Mouse (Mus musculus) liver, embryonic 12.5 days (tissue): ENCODE data around the gene Fstl1. TPM values are rescaled to one million over a fixed set of nuclear protein-coding genes. Genes with fewer than 3 reads are reported as not detected.

ENCODE experiments used
- ATAC-seq: fragments of 200-750 bp; cut with Nextera tagmentation; 2 replicates; pipeline ENCODE4 v1.8.0; 2017; ENCODE audit warnings: moderate number of reproducible peaks, mild to moderate bottlenecking, moderate library complexity
- H3K27ac ChIP-seq: fragments of 300-500 bp; sonication (generic); 2 replicates; pipeline ENCODE4 v1.5.1; 2016; ENCODE audit warnings: mild to moderate bottlenecking
- H3K27me3 ChIP-seq: fragments of 300-500 bp; sonication (generic); replicated peaks from 2 replicates; pipeline ENCODE4 v1.6.1; 2016; ENCODE audit warnings: mild to moderate bottlenecking, moderate library complexity
- H3K36me3 ChIP-seq: fragments of 300-500 bp; sonication (generic); 2 replicates; pipeline ENCODE4 v1.6.1; 2016; ENCODE audit warnings: mild to moderate bottlenecking, moderate library complexity
- H3K4me1 ChIP-seq: fragments of 300-500 bp; sonication (generic); 2 replicates; pipeline ENCODE4 v1.6.1; 2016
- H3K4me2 ChIP-seq: fragments of 300-500 bp; sonication (generic); 2 replicates; pipeline ENCODE4 v1.6.1; 2016; ENCODE audit warnings: mild to moderate bottlenecking, moderate library complexity
- H3K4me3 ChIP-seq: fragments of 300-500 bp; sonication (generic); 2 replicates; pipeline ENCODE4 v1.5.1; 2016; ENCODE audit warnings: mild to moderate bottlenecking, moderate library complexity
- H3K9ac ChIP-seq: fragments of 300-500 bp; sonication (generic); 2 replicates; pipeline ENCODE4 v1.6.1; 2016; ENCODE audit warnings: mild to moderate bottlenecking, moderate library complexity
- H3K9me3 ChIP-seq: fragments of 300-500 bp; sonication (generic); replicated peaks from 2 replicates; pipeline ENCODE4 v1.6.1; 2016; ENCODE audit warnings: mild to moderate bottlenecking, moderate library complexity
- WGBS: fragments of 180-500 bp; shearing (Covaris S2); methylation state at CpG from one replicate; pipeline ENCODE4 v1.1.7; 2016; ENCODE audit not compliant: insufficient replicate concordance; 5-methylcytosine and 5-hydroxymethylcytosine counted together
- polyA plus RNA-seq: library from polyadenylated mRNA; unstranded; fragments of >200 nt; fragmentation: Nextera tagmentation; extraction: Ambion mirVana; gene quantifications from 2 replicates; pipeline ENCODE4 v1.2.1, GENCODE M21; 2016

Gene Fstl1
- polyA plus RNA-seq = 44.7 and 54.2 TPM in 2 replicates

- no peaks in the 10 kb centered on the region for H3K36me3 ChIP-seq
- H3K9ac ChIP-seq = peak within 1 kb of the TSS; percentile 44; the same call in 1 of the 2 replicates
- peaks cover 32% of the 10 kb centered on the region for H3K27me3 ChIP-seq
- under 1% methylated on average over 51 of the region's 52 CpGs for WGBS
- H3K9me3 ChIP-seq = no peaks in the 10 kb centered on the region
- H3K4me1 ChIP-seq = peaks cover 16% of the 10 kb centered on the region; the same call in 1 of the 2 replicates
- H3K4me3 ChIP-seq = peak within 1 kb of the TSS; percentile 59
- 0 out of 2 replicates have a peak within 1 kb of the TSS, but pooled peaks have one; percentile 17 for H3K27ac ChIP-seq
- peak; percentile 37; the same call in 1 of the 2 replicates for ATAC-seq
- peak within 1 kb of the TSS; percentile 74 for H3K4me2 ChIP-seq
Measured at GRCm38 (mm10) chr16:37776860-37777651, at the start of gene Fstl1. Gene Fstl1 (plus strand): TSS chr16:37776873.

GRCm38 (mm10) chr16:37728674-37729073 lies 48.0 kb upstream of the Fstl1 start:
- H3K4me1 ChIP-seq = no peaks in the 10 kb centered on the region
- no peak overlapping the region for H3K4me3 ChIP-seq
- H3K4me2 ChIP-seq = no peak overlapping the region
- ATAC-seq = no peak
- H3K36me3 ChIP-seq = no peaks in the 10 kb centered on the region
- 73% methylated on average over 1 of the region's 1 CpGs for whole genome bisulfite sequencing
- no peaks in the 10 kb centered on the region for H3K9me3 ChIP-seq
- H3K27ac ChIP-seq = no peak overlapping the region
- no peaks in the 10 kb centered on the region; the same call in 1 of the 2 replicates for H3K27me3 ChIP-seq
- no peak overlapping the region for H3K9ac ChIP-seq

GRCm38 (mm10) chr16:37729381-37730150 lies 47.1 kb upstream of the Fstl1 start:
- ATAC-seq = no peak
- no peak overlapping the region for H3K27ac ChIP-seq
- H3K9me3 ChIP-seq = no peaks in the 10 kb centered on the region

GRCm38 (mm10) chr16:37730293-37730835 lies 46.3 kb upstream of the Fstl1 start:
- Histone ChIP-seq H3K4me2 (no peak overlapping the region), H3K36me3 (no peaks in the 10 kb centered on the region), H3K4me3 (no peak overlapping the region), H3K4me1 (no peaks in the 10 kb centered on the region), H3K27ac (no peak overlapping the region), H3K27me3 (no peaks in the 10 kb centered on the region; the same call in 1 of the 2 replicates), H3K9ac (no peak overlapping the region), H3K9me3 (no peaks in the 10 kb centered on the region)
- WGBS = 71% methylated on average over 8 of the region's 8 CpGs
- no peak for ATAC-seq

More at GRCm38 (mm10) chr16:37729381-37730150, 47.1 kb upstream of the Fstl1 start:
- no peak overlapping the region for H3K4me2 ChIP-seq
- no peak overlapping the region for H3K9ac ChIP-seq
- no peaks in the 10 kb centered on the region for H3K36me3 ChIP-seq
- H3K4me3 ChIP-seq = no peak overlapping the region
- no peaks in the 10 kb centered on the region; the same call in 1 of the 2 replicates for H3K27me3 ChIP-seq
- H3K4me1 ChIP-seq = no peaks in the 10 kb centered on the region
- WGBS = 65% methylated on average over 9 of the region's 9 CpGs

- H3K4me1 ChIP-seq = no peaks in the 10 kb centered on the region
- H3K9me3 ChIP-seq = no peaks in the 10 kb centered on the region
- no peak for ATAC-seq
- no peaks in the 10 kb centered on the region; the same call in 1 of the 2 replicates for H3K27me3 ChIP-seq
- H3K27ac ChIP-seq = no peak overlapping the region
- no peak overlapping the region for H3K4me2 ChIP-seq
- H3K9ac ChIP-seq = no peak overlapping the region
- H3K4me3 ChIP-seq = no peak overlapping the region
- no peaks in the 10 kb centered on the region for H3K36me3 ChIP-seq
- 17% methylated on average over 4 of the region's 4 CpGs for WGBS
Measured at GRCm38 (mm10) chr16:37731431-37731830, 45.2 kb upstream of the Fstl1 start.

GRCm38 (mm10) chr16:37732023-37732761 lies 44.5 kb upstream of the Fstl1 start:
- H3K9me3 ChIP-seq = no peaks in the 10 kb centered on the region

GRCm38 (mm10) chr16:37740076-37740475 lies 36.6 kb upstream of the Fstl1 start:
- ATAC-seq = no peak
- Histone ChIP-seq H3K27ac (no peak overlapping the region), H3K4me3 (no peak overlapping the region), H3K4me1 (no peaks in the 10 kb centered on the region), H3K36me3 (no peaks in the 10 kb centered on the region), H3K27me3 (no peaks in the 10 kb centered on the region), H3K9ac (no peak overlapping the region), H3K4me2 (no peak overlapping the region), H3K9me3 (no peaks in the 10 kb centered on the region)
- WGBS = 68% methylated on average over 2 of the region's 2 CpGs

More at GRCm38 (mm10) chr16:37732023-37732761, 44.5 kb upstream of the Fstl1 start:
- H3K27me3 ChIP-seq = no peaks in the 10 kb centered on the region; the same call in 1 of the 2 replicates
- H3K27ac ChIP-seq = no peak overlapping the region
- no peak overlapping the region for H3K9ac ChIP-seq
- H3K36me3 ChIP-seq = no peaks in the 10 kb centered on the region
- H3K4me1 ChIP-seq = no peaks in the 10 kb centered on the region
- WGBS = 53% methylated on average over 7 of the region's 7 CpGs
- H3K4me3 ChIP-seq = no peak overlapping the region
- no peak for ATAC-seq
- H3K4me2 ChIP-seq = no peak overlapping the region

GRCm38 (mm10) chr16:37742266-37742665 lies 34.4 kb upstream of the Fstl1 start:
- no peaks in the 10 kb centered on the region for H3K27me3 ChIP-seq
- no peaks in the 10 kb centered on the region for H3K9me3 ChIP-seq
- no peak for ATAC-seq
- H3K4me3 ChIP-seq = no peak overlapping the region
- no peak overlapping the region for H3K27ac ChIP-seq
- H3K9ac ChIP-seq = no peak overlapping the region
- H3K4me2 ChIP-seq = no peak overlapping the region
- no peaks in the 10 kb centered on the region for H3K36me3 ChIP-seq
- 37% methylated on average over 4 of the region's 4 CpGs for WGBS
- H3K4me1 ChIP-seq = no peaks in the 10 kb centered on the region

GRCm38 (mm10) chr16:37752876-37753275 lies 23.8 kb upstream of the Fstl1 start:
- Histone ChIP-seq H3K27ac (no peak overlapping the region), H3K9ac (no peak overlapping the region), H3K4me2 (no peak overlapping the region), H3K4me1 (peaks cover 18% of the 10 kb centered on the region), H3K36me3 (no peaks in the 10 kb centered on the region), H3K27me3 (no peaks in the 10 kb centered on the region), H3K9me3 (no peaks in the 10 kb centered on the region), H3K4me3 (no peak overlapping the region)
- ATAC-seq = no peak
- 26% methylated on average over 2 of the region's 2 CpGs for WGBS

GRCm38 (mm10) chr16:37753809-37754208 lies 22.9 kb upstream of the Fstl1 start:
- no peak overlapping the region; the same call in 1 of the 2 replicates for H3K4me2 ChIP-seq
- H3K27ac ChIP-seq = no peak overlapping the region
- no peak overlapping the region for H3K4me3 ChIP-seq
- H3K27me3 ChIP-seq = no peaks in the 10 kb centered on the region
- WGBS = 43% methylated on average over 1 of the region's 1 CpGs
- H3K9me3 ChIP-seq = no peaks in the 10 kb centered on the region
- no peaks in the 10 kb centered on the region for H3K36me3 ChIP-seq
- H3K9ac ChIP-seq = no peak overlapping the region
- H3K4me1 ChIP-seq = peaks cover 18% of the 10 kb centered on the region
- ATAC-seq = peak; percentile 70

GRCm38 (mm10) chr16:37754483-37754882 lies 22.2 kb upstream of the Fstl1 start:
- Histone ChIP-seq H3K4me2 (no peak overlapping the region), H3K27me3 (no peaks in the 10 kb centered on the region), H3K36me3 (no peaks in the 10 kb centered on the region), H3K9me3 (no peaks in the 10 kb centered on the region), H3K4me1 (peaks cover 18% of the 10 kb centered on the region), H3K4me3 (no peak overlapping the region), H3K9ac (no peak overlapping the region), H3K27ac (no peak overlapping the region)
- WGBS = 26% methylated on average over 4 of the region's 4 CpGs
- no peak for ATAC-seq
